Mouse (Mus musculus) lung, postnatal 0 days (tissue): ENCODE measurements at regions not wholly inside any gene's neighbourhood (a gene's known extent, or its start where the extent isn't known, plus 50 kb on each side); places are given as distances from the start of the nearest gene placed in this dataset.

Experiments used
- CTCF ChIP-seq: IDR thresholded peaks from 2 replicates; pipeline ENCODE4 v1.5.1; 2016; ENCODE audit warnings: antibody characterized with exemption, mild to moderate bottlenecking
- EP300 ChIP-seq: IDR thresholded peaks from 2 replicates; pipeline ENCODE4 v1.6.1; 2016; ENCODE audit warnings: antibody characterized with exemption, mild to moderate bottlenecking, control low read depth

DNA sequence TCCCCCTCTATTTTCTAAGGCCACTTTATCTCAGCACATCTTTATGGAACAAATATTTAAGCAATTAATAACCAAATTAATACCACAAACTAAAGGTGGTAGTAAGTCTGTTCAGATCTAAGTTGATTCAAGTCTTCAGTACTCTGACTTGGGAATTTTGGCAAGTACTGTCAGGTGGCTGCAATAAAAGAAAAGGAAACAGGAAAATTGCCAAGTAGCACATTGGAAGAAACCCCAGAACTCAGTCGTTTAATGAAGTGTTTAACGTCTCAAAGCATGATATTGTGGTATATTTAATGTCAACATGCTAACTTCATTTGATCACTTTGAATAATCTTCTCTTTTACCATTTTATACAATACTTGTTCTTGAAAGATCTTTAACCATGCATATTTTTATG lies 142.2 kb downstream of the Gm11146 start:
- TF ChIP-seq EP300 (no peak), CTCF (no peak)
